Mouse (Mus musculus) activated CD4-positive, CD25-positive, alpha-beta regulatory T cell, adult 4 months (primary cell): ENCODE results near the gene Foxf1. TPM values are rescaled to one million over a fixed set of nuclear protein-coding genes. Genes with fewer than 3 reads are reported as not detected.

Experiments
- ATAC-seq: one replicate; pipeline ENCODE4 v1.8.0; 2017
- polyA plus RNA-seq, 2 experiments: library from polyadenylated mRNA; unstranded; fragments of 100-300 nt; shearing (Covaris generic); gene quantifications; one replicate each; pipeline ENCODE4 v1.2.1; 2017

Foxf1 gene
- polyA plus RNA-seq, 2 experiments from 2014 or later, result not detected

- no peak for ATAC-seq
These were observed 1.7 kb upstream of the Foxf1 start for GRCm38 (mm10) chr8:121082218-121083092.

GRCm38 (mm10) chr8:121083093-121083935 lies 872 bp upstream of the Foxf1 start:
- ATAC-seq, result no peak

- ATAC-seq, result no peak
These were observed 313 bp upstream of the Foxf1 start for GRCm38 (mm10) chr8:121083936-121084209.

- ATAC-seq, result no peak
These were observed 825 bp downstream of the Foxf1 start for GRCm38 (mm10) chr8:121085011-121085410.

- ATAC-seq, result no peak
These were observed 1.4 kb downstream of the Foxf1 start for GRCm38 (mm10) chr8:121085561-121085960.

GRCm38 (mm10) chr8:121086004-121086900 lies 2.1 kb downstream of the Foxf1 start:
- no peak for ATAC-seq

- no peak for ATAC-seq
These were observed 4.1 kb downstream of the Foxf1 start for GRCm38 (mm10) chr8:121088281-121088680.

- ATAC-seq, result no peak
These were observed 4.9 kb downstream of the Foxf1 start for GRCm38 (mm10) chr8:121088871-121089630.

GRCm38 (mm10) chr8:121089631-121090380 lies 5.6 kb downstream of the Foxf1 start:
- ATAC-seq, result no peak

GRCm38 (mm10) chr8:121090716-121091115 lies 6.5 kb downstream of the Foxf1 start:
- ATAC-seq, result no peak

GRCm38 (mm10) chr8:121092141-121092540 lies 8.0 kb downstream of the Foxf1 start:
- no peak for ATAC-seq

GRCm38 (mm10) chr8:121092627-121093026 lies 8.4 kb downstream of the Foxf1 start:
- ATAC-seq, result peak; percentile 32

- ATAC-seq, result no peak
These were observed 9.3 kb downstream of the Foxf1 start for GRCm38 (mm10) chr8:121093496-121093895.

- ATAC-seq, result no peak
These were observed 20.0 kb downstream of the Foxf1 start for GRCm38 (mm10) chr8:121104049-121104818.

- peak; percentile 90 for ATAC-seq
These were observed 23.8 kb downstream of the Foxf1 start, which contains the start of gene Mthfsd for GRCm38 (mm10) chr8:121107668-121108656. Mthfsd (minus strand) TSS chr8:121108392.

GRCm38 (mm10) chr8:121108657-121109056 lies 24.5 kb downstream of the Foxf1 start:
- no peak for ATAC-seq

- ATAC-seq, result no peak
These were observed 27.1 kb downstream of the Foxf1 start for GRCm38 (mm10) chr8:121111145-121111907.

- peak; percentile 84 for ATAC-seq
These were observed 29.1 kb downstream of the Foxf1 start for GRCm38 (mm10) chr8:121113261-121113660.
